Mouse (Mus musculus): Measurements from ENCODE around the gene Zfp941. TPM values are rescaled to one million over a fixed set of nuclear protein-coding genes. Genes with fewer than 3 reads are reported as not detected.

The Zfp941 gene
- polyA plus RNA-seq, 1 experiment = not detected

DNA sequence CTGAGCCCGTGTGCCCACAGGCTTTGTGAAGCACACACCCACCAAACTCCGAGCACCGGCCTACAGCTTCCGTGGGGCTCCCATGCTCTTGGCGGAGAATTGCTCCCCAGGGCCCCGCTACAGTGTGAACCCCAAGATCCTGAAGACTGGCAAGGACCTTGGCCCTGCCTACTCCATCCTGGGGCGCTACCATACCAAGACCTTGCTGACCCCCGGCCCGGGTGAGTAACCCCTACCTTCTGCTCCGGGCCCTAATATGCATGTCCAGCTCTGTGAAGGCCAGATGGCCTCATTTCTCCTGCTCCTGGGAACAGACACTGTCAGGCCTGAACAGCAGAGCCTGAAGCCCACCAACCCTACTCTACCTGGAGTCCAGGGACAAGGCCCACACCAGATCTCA, 26.6 kb upstream of the Zfp941 start:
- no peak for TF ChIP-seq POLR2A (IDR thresholded peaks at IDR 0.05; ENCODE audit: low read depth, low read length)
- no peak for TF ChIP-seq CTCF (IDR thresholded peaks at IDR 0.05; ENCODE audit: extremely low read depth, insufficient read length, insufficient replicate concordance, low read depth, low read length)
- Histone ChIP-seq H3K36me3 (ENCODE audit: control insufficient read depth, insufficient read depth, low read length) (peaks cover 18% of the 10 kb centered on the region), H3K27me3 (ENCODE audit: control insufficient read depth, insufficient read depth, low read length) (no peaks in the 10 kb centered on the region), H3K27ac (ENCODE audit: insufficient read depth, low read depth, low read length) (no peak overlapping the region), H3K4me1 (ENCODE audit: control insufficient read depth, insufficient read depth, insufficient read length, low read length) (no peaks in the 10 kb centered on the region), H3K4me3 (ENCODE audit: low read depth, low read length) (no peak overlapping the region)
- 94% methylated on average over 10 of the region's 10 CpGs for WGBS

GRCm38 (mm10) chr7:140847755-140848580, 26.0 kb upstream of the Zfp941 start, which contains the start of gene Odf3:
Gene Odf3, plus strand, starts transcription at chr7:140847805.
- H3K27ac ChIP-seq (ENCODE audit: insufficient read depth, low read depth, low read length) = no peak within 1 kb of the TSS
- H3K4me1 ChIP-seq (ENCODE audit: control insufficient read depth, insufficient read depth, insufficient read length, low read length) = no peaks in the 10 kb centered on the region
- TF ChIP-seq POLR2A (IDR thresholded peaks at IDR 0.05; ENCODE audit: low read depth, low read length) = no peak
- no peak for TF ChIP-seq CTCF (IDR thresholded peaks at IDR 0.05; ENCODE audit: extremely low read depth, insufficient read length, insufficient replicate concordance, low read depth, low read length)
- no peak within 1 kb of the TSS for H3K4me3 ChIP-seq (ENCODE audit: low read depth, low read length)
- peaks cover 12% of the 10 kb centered on the region for H3K36me3 ChIP-seq (ENCODE audit: control insufficient read depth, insufficient read depth, low read length)
- WGBS = 53% methylated on average over 11 of the region's 11 CpGs
- H3K27me3 ChIP-seq (ENCODE audit: control insufficient read depth, insufficient read depth, low read length) = no peaks in the 10 kb centered on the region

- Histone ChIP-seq H3K27me3 (ENCODE audit: control insufficient read depth, insufficient read depth, low read length) (no peaks in the 10 kb centered on the region), H3K4me3 (ENCODE audit: low read depth, low read length) (no peak overlapping the region), H3K27ac (ENCODE audit: insufficient read depth, low read depth, low read length) (no peak overlapping the region), H3K36me3 (ENCODE audit: control insufficient read depth, insufficient read depth, low read length) (0 out of 2 replicates have a peak, but pooled peaks cover 2% of the 10 kb centered on the region), H3K4me1 (ENCODE audit: control insufficient read depth, insufficient read depth, insufficient read length, low read length) (peaks cover 2% of the 10 kb centered on the region; the same call in 1 of the 2 replicates)
- whole genome bisulfite sequencing = 72% methylated on average over 10 of the region's 10 CpGs
- TF ChIP-seq CTCF (IDR thresholded peaks at IDR 0.05; ENCODE audit: extremely low read depth, insufficient read length, insufficient replicate concordance, low read depth, low read length) = no peak
- TF ChIP-seq POLR2A (IDR thresholded peaks at IDR 0.05; ENCODE audit: low read depth, low read length) = no peak
Measured at GRCm38 (mm10) chr7:140846676-140847075, 24.7 kb upstream of the Zfp941 start.

DNA sequence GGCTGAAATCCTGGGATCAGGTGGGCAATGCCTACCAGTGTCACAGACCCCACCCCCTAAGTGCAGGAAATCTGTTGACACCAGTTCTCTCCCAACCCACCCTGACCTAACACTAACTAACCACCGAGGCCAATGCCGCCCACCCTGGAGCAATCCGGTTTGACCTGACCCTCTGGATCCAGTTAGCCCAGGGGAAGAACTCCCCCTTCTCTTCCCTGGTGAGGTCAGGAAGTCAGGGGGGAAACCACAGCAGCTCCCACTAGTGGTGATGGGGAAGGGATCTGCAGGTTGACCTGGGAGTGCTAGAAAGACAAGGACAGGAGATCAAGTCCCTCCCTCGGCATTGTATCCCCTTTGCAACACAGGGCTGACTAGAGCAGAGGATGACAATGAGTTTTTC, 23.7 kb upstream of the Zfp941 start:
- Histone ChIP-seq H3K36me3 (ENCODE audit: control insufficient read depth, insufficient read depth, low read length) (no peaks in the 10 kb centered on the region), H3K27ac (ENCODE audit: insufficient read depth, low read depth, low read length) (no peak overlapping the region), H3K4me3 (ENCODE audit: low read depth, low read length) (no peak overlapping the region), H3K4me1 (ENCODE audit: control insufficient read depth, insufficient read depth, insufficient read length, low read length) (peaks cover 4% of the 10 kb centered on the region; the same call in 1 of the 2 replicates), H3K27me3 (ENCODE audit: control insufficient read depth, insufficient read depth, low read length) (no peaks in the 10 kb centered on the region)
- 65% methylated on average over 4 of the region's 4 CpGs for WGBS
- TF ChIP-seq POLR2A (IDR thresholded peaks at IDR 0.05; ENCODE audit: low read depth, low read length) (no peak), CTCF (IDR thresholded peaks at IDR 0.05; ENCODE audit: extremely low read depth, insufficient read length, insufficient replicate concordance, low read depth, low read length) (no peak)

- no peaks in the 10 kb centered on the region for H3K36me3 ChIP-seq (ENCODE audit: control insufficient read depth, insufficient read depth, low read length)
- peaks cover 4% of the 10 kb centered on the region; the same call in 1 of the 2 replicates for H3K4me1 ChIP-seq (ENCODE audit: control insufficient read depth, insufficient read depth, insufficient read length, low read length)
- no peak within 1 kb of the TSS for H3K27ac ChIP-seq (ENCODE audit: insufficient read depth, low read depth, low read length)
- 24% methylated on average over 14 of the region's 14 CpGs for WGBS
- TF ChIP-seq POLR2A (IDR thresholded peaks at IDR 0.05; ENCODE audit: low read depth, low read length) (no peak), CTCF (IDR thresholded peaks at IDR 0.05; ENCODE audit: extremely low read depth, insufficient read length, insufficient replicate concordance, low read depth, low read length) (peak; percentile 87; the same call in 1 of the 2 replicates)
- no peak within 1 kb of the TSS for H3K4me3 ChIP-seq (ENCODE audit: low read depth, low read length)
- no peaks in the 10 kb centered on the region for H3K27me3 ChIP-seq (ENCODE audit: control insufficient read depth, insufficient read depth, low read length)
Measured at GRCm38 (mm10) chr7:140844905-140845665, 23.1 kb upstream of the Zfp941 start, which contains the start of gene Scgb1c1. Gene Scgb1c1, plus strand, starts transcription at chr7:140845547.

DNA sequence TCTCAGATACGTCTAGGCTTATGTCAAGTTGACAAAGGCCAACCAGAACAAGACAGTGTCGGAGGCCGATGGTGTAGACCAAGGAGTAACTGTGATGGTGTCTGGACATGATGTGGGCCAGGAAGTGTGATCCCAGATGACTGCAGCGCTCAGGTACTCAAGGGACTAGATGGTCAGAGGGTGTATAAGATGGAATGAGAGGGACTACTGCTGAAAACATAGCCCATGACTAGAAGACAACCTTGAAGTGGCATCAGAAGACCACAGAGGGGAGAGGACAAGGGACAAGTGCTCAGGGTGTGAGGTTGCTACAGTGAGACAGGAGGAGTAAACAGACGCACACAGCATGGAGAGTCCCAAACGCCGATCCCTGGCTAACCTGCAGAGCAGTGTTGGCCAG, 21.8 kb upstream of the Zfp941 start:
- no peaks in the 10 kb centered on the region for H3K27me3 ChIP-seq (ENCODE audit: control insufficient read depth, insufficient read depth, low read length)
- 73% methylated on average over 7 of the region's 7 CpGs for WGBS
- TF ChIP-seq CTCF (IDR thresholded peaks at IDR 0.05; ENCODE audit: extremely low read depth, insufficient read length, insufficient replicate concordance, low read depth, low read length) (no peak), POLR2A (IDR thresholded peaks at IDR 0.05; ENCODE audit: low read depth, low read length) (no peak)
- H3K36me3 ChIP-seq (ENCODE audit: control insufficient read depth, insufficient read depth, low read length) = no peaks in the 10 kb centered on the region
- peaks cover 4% of the 10 kb centered on the region; the same call in 1 of the 2 replicates for H3K4me1 ChIP-seq (ENCODE audit: control insufficient read depth, insufficient read depth, insufficient read length, low read length)
- no peak overlapping the region for H3K4me3 ChIP-seq (ENCODE audit: low read depth, low read length)
- H3K27ac ChIP-seq (ENCODE audit: insufficient read depth, low read depth, low read length) = no peak overlapping the region
